Mouse (Mus musculus) lung, postnatal 0 days (tissue): ENCODE data around the gene Cma2. TPM values are rescaled to one million over a fixed set of nuclear protein-coding genes. Genes with fewer than 3 reads are reported as not detected.
"Not testable (repeated sequence)": the region's sequence is repeated elsewhere in the genome, so short reads cannot be mapped to it uniquely, and the experiment has no call there.

Experiments
- ATAC-seq: fragments of 200-750 bp; cut with Nextera tagmentation; 2 replicates; pipeline ENCODE4 v1.8.0; 2017; ENCODE audit warnings: moderate library complexity
- DNase-seq: peaks from one replicate; pipeline ENCODE4 v3.0.0-alpha.2; 2016; ENCODE audit warnings: low spot score
- H3K27ac ChIP-seq: fragments of 300-500 bp; sonication (generic); 2 replicates; pipeline ENCODE4 v1.5.1; 2014; ENCODE audit warnings: antibody characterized with exemption, mild to moderate bottlenecking, low read length, mixed read lengths
- H3K27me3 ChIP-seq: fragments of 300-500 bp; sonication (generic); replicated peaks from 2 replicates; pipeline ENCODE4 v1.6.1; 2014; ENCODE audit warnings: low read length, mixed read lengths; ENCODE audit not compliant: insufficient read depth
- H3K36me3 ChIP-seq: fragments of 300-500 bp; sonication (generic); 2 replicates; pipeline ENCODE4 v1.6.1; 2014; ENCODE audit warnings: low read length, mixed read lengths; ENCODE audit not compliant: insufficient read depth
- H3K4me1 ChIP-seq: fragments of 300-500 bp; sonication (generic); 2 replicates; pipeline ENCODE4 v1.6.1; 2014; ENCODE audit warnings: antibody characterized with exemption, low read depth, low read length, mixed read lengths; ENCODE audit not compliant: insufficient read depth
- H3K4me2 ChIP-seq: fragments of 300-500 bp; sonication (generic); replicated peaks from 2 replicates; pipeline ENCODE4 v1.6.1; 2014; ENCODE audit warnings: low read depth, mild to moderate bottlenecking, low read length, moderate library complexity, mixed read lengths
- H3K4me3 ChIP-seq: fragments of 300-500 bp; sonication (generic); 2 replicates; pipeline ENCODE4 v1.5.1; 2014; ENCODE audit warnings: low read depth, low read length
- H3K9ac ChIP-seq: fragments of 300-500 bp; sonication (generic); replicated peaks from 2 replicates; pipeline ENCODE4 v1.6.1; 2014; ENCODE audit warnings: low read depth, mild to moderate bottlenecking
- H3K9me3 ChIP-seq: fragments of 300-500 bp; sonication (generic); 2 replicates; pipeline ENCODE4 v1.6.1; 2016; ENCODE audit warnings: low read length, mixed read lengths
- CTCF ChIP-seq: IDR thresholded peaks from 2 replicates; pipeline ENCODE4 v1.5.1; 2016; ENCODE audit warnings: antibody characterized with exemption, mild to moderate bottlenecking
- EP300 ChIP-seq: IDR thresholded peaks from 2 replicates; pipeline ENCODE4 v1.6.1; 2016; ENCODE audit warnings: antibody characterized with exemption, mild to moderate bottlenecking, control low read depth
- WGBS: fragments of 180-500 bp; shearing (Covaris S2); extraction: QIAGEN DNeasy Blood & Tissue Kit; methylation state at CpG from one replicate; pipeline ENCODE4 v1.1.7; 2014; 5-methylcytosine and 5-hydroxymethylcytosine counted together
- polyA plus RNA-seq: library from polyadenylated mRNA; unstranded; fragments of >200 nt; fragmentation: Nextera tagmentation; extraction: Ambion mirVana; gene quantifications from 2 replicates; pipeline ENCODE4 v1.2.1, GENCODE M21; 2015

The Cma2 gene
- polyA plus RNA-seq, 1 experiment from 2014 or later: not detected

DNA sequence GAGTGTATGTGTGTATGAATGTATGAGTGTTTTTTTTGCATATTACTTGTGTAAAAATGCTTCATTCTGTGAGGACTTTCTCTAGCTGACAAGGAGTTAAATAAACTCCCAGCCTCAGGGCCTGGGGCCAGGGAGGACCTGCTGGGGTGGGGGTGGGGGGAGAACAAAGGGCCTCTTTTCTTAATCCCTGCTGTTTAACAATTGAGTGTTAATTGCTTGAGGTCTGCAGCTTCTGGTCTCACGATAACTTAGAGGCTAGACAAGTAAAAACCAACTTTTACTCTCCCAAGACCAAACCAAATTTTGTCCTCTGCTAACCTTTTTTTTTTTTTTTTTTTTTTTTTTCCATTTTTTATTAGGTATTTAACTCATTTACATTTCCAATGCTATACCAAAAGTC is 12.5 kb downstream of the Cma2 start:
- WGBS: 28% methylated on average over 1 of the region's 1 CpGs
- Histone ChIP-seq H3K9ac (no peak overlapping the region), H3K4me3 (no peak overlapping the region), H3K9me3 (no peaks in the 10 kb centered on the region), H3K36me3 (no peaks in the 10 kb centered on the region), H3K4me2 (no peak overlapping the region), H3K4me1 (no peaks in the 10 kb centered on the region), H3K27ac (no peak overlapping the region), H3K27me3 (no peaks in the 10 kb centered on the region)
- ATAC-seq (no peak), DNase-seq (no peak)
- TF ChIP-seq EP300 (no peak), CTCF (no peak)

DNA sequence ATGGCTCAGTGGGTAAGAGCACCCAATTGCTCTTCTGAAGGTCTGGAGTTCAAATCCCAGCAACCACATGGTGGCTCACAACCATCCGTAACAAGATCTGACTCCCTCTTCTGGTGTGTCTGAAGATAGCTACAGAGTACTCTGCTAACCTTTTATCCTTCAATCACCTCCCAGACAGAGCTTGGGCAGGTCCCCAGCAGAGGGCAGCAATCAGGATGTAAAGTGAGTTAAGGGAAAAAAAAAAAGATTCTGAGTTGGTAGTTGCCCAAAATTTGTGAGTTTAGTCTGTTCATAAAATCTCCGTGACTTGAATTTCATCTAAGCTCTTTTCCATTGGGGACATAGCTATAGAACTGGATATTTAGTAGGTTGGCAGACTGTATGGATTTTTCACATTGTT is 13.1 kb downstream of the Cma2 start:
- not testable (repeated sequence) for H3K9ac ChIP-seq, H3K4me2 ChIP-seq, H3K4me3 ChIP-seq, H3K27ac ChIP-seq, H3K4me1 ChIP-seq, H3K9me3 ChIP-seq, ATAC-seq, DNase-seq, H3K27me3 ChIP-seq, H3K36me3 ChIP-seq
- TF ChIP-seq CTCF: peak; percentile 30; the same call in 1 of the 2 replicates
- WGBS: 72% methylated on average over 2 of the region's 2 CpGs

DNA sequence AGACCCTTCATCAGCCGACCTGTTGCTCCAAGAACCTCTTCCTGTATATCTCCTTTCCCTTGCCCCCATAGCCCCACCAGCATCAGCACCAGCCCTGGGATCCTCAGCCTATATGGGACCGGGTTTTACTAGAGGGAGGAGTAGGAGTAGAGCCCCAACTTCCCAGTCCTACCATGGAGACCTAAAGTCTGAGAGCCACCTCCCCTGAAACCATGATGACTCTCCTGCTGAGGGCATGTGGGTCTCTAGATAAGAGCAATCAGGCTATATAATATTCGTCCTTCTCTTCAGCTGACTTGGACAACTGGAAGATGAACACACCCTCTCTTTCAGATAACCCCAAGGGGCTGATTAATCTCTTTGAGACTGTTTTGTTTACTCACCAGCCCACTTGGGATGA is 36.7 kb downstream of the Cma2 start:
- H3K9me3 ChIP-seq, H3K27ac ChIP-seq, H3K27me3 ChIP-seq, H3K4me1 ChIP-seq, H3K4me3 ChIP-seq, H3K4me2 ChIP-seq, H3K36me3 ChIP-seq, DNase-seq, ATAC-seq, H3K9ac ChIP-seq: not testable (repeated sequence)
- WGBS: 53% methylated on average over 1 of the region's 3 CpGs

DNA sequence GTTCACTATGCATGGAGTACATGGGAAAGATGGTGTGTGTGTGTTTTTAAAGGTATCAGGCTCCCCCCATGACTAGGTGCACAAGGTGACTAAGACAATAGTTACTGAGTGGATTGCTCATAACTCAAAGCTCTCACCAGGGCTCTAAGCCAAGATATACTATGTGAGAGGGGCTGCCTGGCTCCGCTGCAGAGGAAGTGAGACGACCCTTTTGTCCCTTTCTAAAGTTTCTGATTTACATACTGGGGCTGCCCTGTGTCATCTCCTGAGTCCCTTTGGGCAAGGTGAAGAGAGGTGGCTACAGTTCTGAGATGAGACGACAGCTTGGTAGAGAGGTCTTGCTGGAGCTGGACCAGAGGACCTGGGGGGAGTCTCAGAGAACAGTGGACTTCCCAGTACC is 62.4 kb downstream of the Cma2 start:
- Histone ChIP-seq H3K9ac (no peak overlapping the region), H3K27me3 (no peaks in the 10 kb centered on the region), H3K27ac (no peak overlapping the region), H3K4me2 (no peak overlapping the region), H3K4me3 (no peak overlapping the region), H3K36me3 (no peaks in the 10 kb centered on the region), H3K4me1 (no peaks in the 10 kb centered on the region), H3K9me3 (no peaks in the 10 kb centered on the region)
- no peak for ATAC-seq
- WGBS: 47% methylated on average over 3 of the region's 3 CpGs
- DNase-seq: no peak
- TF ChIP-seq EP300 (no peak), CTCF (no peak)

DNA sequence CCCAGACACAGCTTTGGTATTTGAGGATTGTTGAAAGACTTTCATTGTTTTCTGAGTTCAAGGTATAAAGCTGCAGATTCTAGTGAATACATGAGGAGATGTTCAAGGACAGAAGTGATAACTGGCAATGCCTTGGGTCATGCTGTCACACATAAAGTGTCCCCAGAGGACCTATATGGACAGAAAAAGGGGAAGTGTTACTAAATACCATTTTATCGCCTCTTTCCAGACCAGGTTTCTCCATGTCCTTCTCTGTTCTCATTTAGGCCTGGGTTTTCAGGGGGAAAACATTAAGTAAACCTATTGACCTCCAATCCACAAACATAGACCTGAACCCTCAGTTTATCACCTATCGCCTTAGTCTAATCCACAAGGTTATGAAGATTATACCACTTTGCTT is 63.1 kb downstream of the Cma2 start:
- no peak overlapping the region for H3K4me2 ChIP-seq
- no peak overlapping the region for H3K27ac ChIP-seq
- no peak for DNase-seq
- H3K36me3 ChIP-seq: no peaks in the 10 kb centered on the region
- no peak overlapping the region for H3K4me3 ChIP-seq
- no peak overlapping the region for H3K9ac ChIP-seq
- no peaks in the 10 kb centered on the region for H3K27me3 ChIP-seq
- no peak for TF ChIP-seq EP300
- TF ChIP-seq CTCF: no peak
- WGBS: 88% methylated on average over 2 of the region's 2 CpGs
- H3K4me1 ChIP-seq: no peaks in the 10 kb centered on the region
- ATAC-seq: no peak
- no peaks in the 10 kb centered on the region for H3K9me3 ChIP-seq

DNA sequence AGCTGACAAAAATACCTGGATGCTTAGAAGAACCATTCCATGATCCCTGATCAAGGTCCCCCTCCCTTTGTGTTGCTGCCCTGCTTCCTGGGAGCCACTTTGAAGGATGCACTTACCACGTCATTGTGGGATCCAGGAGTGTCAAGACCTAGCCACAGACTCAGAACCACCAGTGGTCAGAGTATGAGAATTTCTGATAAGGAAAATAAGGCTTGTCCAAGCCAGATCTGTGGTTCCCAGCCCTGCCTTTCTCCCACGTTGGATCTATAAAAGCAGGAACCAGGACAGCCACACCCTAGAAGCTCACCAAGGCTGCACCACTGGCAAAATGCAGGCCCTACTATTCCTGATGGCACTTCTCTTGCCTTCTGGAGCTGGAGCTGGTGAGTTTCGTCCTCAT is 66.9 kb downstream of the Cma2 start, which contains the start of gene Mcpt1:
Gene Mcpt1 (plus strand): TSS at position 301 of the 400 bp plus-strand sequence.
- H3K27me3 ChIP-seq, H3K4me3 ChIP-seq, H3K9me3 ChIP-seq, DNase-seq, H3K4me2 ChIP-seq, H3K36me3 ChIP-seq, H3K9ac ChIP-seq, ATAC-seq, H3K27ac ChIP-seq, H3K4me1 ChIP-seq: not testable (repeated sequence)
- 74% methylated on average over 3 of the region's 3 CpGs for WGBS

DNA sequence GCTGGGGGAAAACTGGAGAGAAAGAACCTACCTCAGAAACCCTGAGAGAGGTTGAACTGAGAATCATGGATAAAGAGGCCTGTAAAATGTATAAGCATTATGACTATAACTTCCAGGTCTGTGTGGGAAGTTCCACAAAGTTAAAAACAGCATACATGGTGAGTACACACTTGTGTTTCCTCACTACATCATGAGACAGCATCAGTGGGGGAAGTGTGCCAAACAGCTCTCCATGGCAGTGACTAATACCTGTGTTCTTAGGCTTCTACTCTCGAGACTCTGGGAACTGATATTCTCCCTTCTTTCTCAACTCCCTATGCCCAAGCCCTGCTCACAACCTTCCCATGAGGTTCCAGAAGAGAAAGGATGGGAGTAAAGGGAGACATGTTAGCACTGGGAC is 68.7 kb downstream of the Cma2 start:
- WGBS: 53% methylated on average over 1 of the region's 1 CpGs
- H3K27ac ChIP-seq: no peak overlapping the region
- H3K9ac ChIP-seq: no peak overlapping the region
- TF ChIP-seq EP300: no peak
- TF ChIP-seq CTCF: no peak
- H3K27me3 ChIP-seq: no peaks in the 10 kb centered on the region
- DNase-seq (no peak), ATAC-seq (no peak)
- H3K4me2 ChIP-seq: no peak overlapping the region
- H3K36me3 ChIP-seq: no peaks in the 10 kb centered on the region
- no peaks in the 10 kb centered on the region for H3K9me3 ChIP-seq
- H3K4me3 ChIP-seq: no peak overlapping the region
- H3K4me1 ChIP-seq: no peaks in the 10 kb centered on the region

DNA sequence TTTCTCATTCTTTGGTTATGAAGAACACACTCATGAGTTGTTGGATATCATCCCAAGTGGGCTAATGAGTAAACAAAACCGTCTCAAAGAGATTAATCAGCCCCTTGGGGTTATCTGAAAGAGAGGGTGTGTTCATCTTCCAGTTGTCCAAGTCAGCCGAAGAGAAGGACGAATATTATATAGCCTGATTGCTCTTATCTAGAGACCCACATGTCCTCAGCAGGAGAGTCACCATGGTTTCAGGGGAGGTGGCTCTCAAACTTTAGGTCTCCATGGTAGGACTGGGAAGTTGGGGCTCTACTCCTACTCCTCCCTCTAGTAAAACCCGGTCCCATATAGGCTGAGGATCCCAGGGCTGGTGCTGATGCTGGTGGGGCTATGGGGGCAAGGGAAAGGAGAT is 70.5 kb downstream of the Cma2 start:
- H3K9me3 ChIP-seq, H3K36me3 ChIP-seq, H3K27me3 ChIP-seq, ATAC-seq, DNase-seq, H3K9ac ChIP-seq, H3K4me2 ChIP-seq, H3K4me3 ChIP-seq, H3K4me1 ChIP-seq, H3K27ac ChIP-seq: not testable (repeated sequence)
- 50% methylated on average over 3 of the region's 4 CpGs for WGBS
